Mouse (Mus musculus) myocyte (in vitro differentiated cells): ENCODE data around the gene Zkscan1. TPM values are rescaled to one million over a fixed set of nuclear protein-coding genes. Genes with fewer than 3 reads are reported as not detected.

Experiments used
- H3K27me3 ChIP-seq: one replicate; pipeline ENCODE4 v1.6.1; 2011; ENCODE audit not compliant: control insufficient read depth, insufficient read depth, insufficient read length
- H3K36me3 ChIP-seq: one replicate; pipeline ENCODE4 v1.6.1; 2011; ENCODE audit not compliant: control insufficient read depth, insufficient read depth
- H3K4me2 ChIP-seq: one replicate; pipeline ENCODE4 v1.6.1; 2011; ENCODE audit warnings: low read depth, control low read depth
- H3K4me3 ChIP-seq: one replicate; pipeline ENCODE4 v1.5.1; 2011; ENCODE audit warnings: mild to moderate bottlenecking, control low read depth, moderate library complexity
- H3K79me2 ChIP-seq: one replicate; pipeline ENCODE4 v1.6.1; 2011; ENCODE audit not compliant: control insufficient read depth, insufficient read depth
- H3ac ChIP-seq: one replicate; pipeline ENCODE4 v1.6.1; 2011; ENCODE audit not compliant: control insufficient read depth, insufficient read length
- CEBPB ChIP-seq: IDR thresholded peaks from 2 replicates; pipeline ENCODE4 v1.6.1; 2011; ENCODE audit warnings: mild to moderate bottlenecking, moderate library complexity; ENCODE audit not compliant: poor library complexity, insufficient read depth, severe bottlenecking
- E2F4 ChIP-seq: IDR thresholded peaks from one replicate; pipeline ENCODE4 v1.6.1; 2011; ENCODE audit warnings: mild to moderate bottlenecking, control low read depth, moderate library complexity; ENCODE audit not compliant: insufficient read depth
- MAX ChIP-seq: IDR thresholded peaks from one replicate; pipeline ENCODE4 v1.6.1; 2011; ENCODE audit warnings: low read depth, mild to moderate bottlenecking, control low read depth
- MYOD1 ChIP-seq, 3 experiments: IDR thresholded peaks; one replicate each; pipeline ENCODE4 v1.6.1; 2011; ENCODE audit warnings: control low read depth in 2 of 3, low read depth in 2 of 3, mild to moderate bottlenecking in 2 of 3, moderate library complexity in 1 of 3; ENCODE audit not compliant: insufficient read length in 2 of 3, control insufficient read depth in 1 of 3
- MYOG ChIP-seq, 3 experiments: IDR thresholded peaks; one replicate each; pipeline ENCODE4 v1.6.1; 2011; ENCODE audit warnings: control low read depth in 2 of 3, low read depth in 2 of 3, mild to moderate bottlenecking in 2 of 3; ENCODE audit not compliant: insufficient read length in 2 of 3, control insufficient read depth in 1 of 3, insufficient read depth in 1 of 3
- POLR2A ChIP-seq: IDR thresholded peaks from one replicate; pipeline ENCODE4 v1.6.1; 2011; ENCODE audit warnings: low read depth, mild to moderate bottlenecking, control low read depth, moderate library complexity; ENCODE audit not compliant: insufficient read length
- POLR2AphosphoS2 ChIP-seq: IDR thresholded peaks from one replicate; pipeline ENCODE4 v1.6.1; 2011; ENCODE audit warnings: low read depth, control low read depth; ENCODE audit not compliant: insufficient read length
- REST ChIP-seq: IDR thresholded peaks from one replicate; pipeline ENCODE4 v1.6.1; 2011; ENCODE audit warnings: mild to moderate bottlenecking, control low read depth, moderate library complexity; ENCODE audit not compliant: insufficient read depth, insufficient read length
- SRF ChIP-seq: IDR thresholded peaks from one replicate; pipeline ENCODE4 v1.6.1; 2011; ENCODE audit warnings: low read depth; ENCODE audit not compliant: control insufficient read depth, insufficient read length
- TCF12 ChIP-seq: IDR thresholded peaks from one replicate; pipeline ENCODE4 v1.6.1; 2011; ENCODE audit warnings: mild to moderate bottlenecking, control low read depth; ENCODE audit not compliant: poor library complexity, insufficient read depth, severe bottlenecking
- USF1 ChIP-seq: IDR thresholded peaks from one replicate; pipeline ENCODE4 v1.6.1; 2011; ENCODE audit warnings: low read depth, mild to moderate bottlenecking, control low read depth, moderate library complexity
- polyA plus RNA-seq: library from polyadenylated mRNA; unstranded; fragments of >200 nt; fragmentation: generic; extraction: Trizol; gene quantifications from one replicate; pipeline ENCODE4 v1.2.1, GENCODE M21; 2012; ENCODE audit warnings: missing spikeins

The Zkscan1 gene
- polyA plus RNA-seq, 1 experiment, result 5.1 TPM

DNA sequence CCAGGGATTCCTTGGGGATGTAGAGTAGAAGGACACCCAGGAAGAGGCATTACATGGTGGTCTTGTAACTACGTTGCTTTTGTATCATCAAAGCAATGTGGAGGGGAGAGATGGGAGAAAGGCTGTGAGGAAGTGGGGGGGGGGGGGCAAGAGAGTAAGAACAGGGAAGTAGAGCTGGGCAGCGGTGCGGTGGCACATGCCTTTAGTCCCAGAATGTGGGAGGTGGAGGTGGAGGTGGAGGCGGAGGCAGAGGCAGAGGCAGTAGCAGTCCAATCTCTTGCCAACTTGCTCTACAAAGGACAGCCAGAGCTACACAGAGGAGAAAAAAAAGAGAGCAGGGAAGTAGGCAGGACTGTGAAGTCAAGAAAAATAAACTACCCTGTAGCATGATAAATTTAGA is 53.7 kb downstream of the Zkscan1 start:
- Histone ChIP-seq H3ac (no peak overlapping the region), H3K4me2 (no peak overlapping the region), H3K36me3 (peaks cover 4% of the 10 kb centered on the region), H3K79me2 (no peaks in the 10 kb centered on the region), H3K4me3 (no peak overlapping the region), H3K27me3 (no peaks in the 10 kb centered on the region)
- TF ChIP-seq SRF (no peak), USF1 (no peak), MYOG (IDR thresholded peaks at IDR 0.05; ENCODE audit: control insufficient read depth in 1 of 3, insufficient read depth in 1 of 3, insufficient read length in 2 of 3, low read depth in 2 of 3) (no peak), CEBPB (no peak), MYOD1 (IDR thresholded peaks at IDR 0.05; ENCODE audit: control insufficient read depth in 1 of 3, insufficient read length in 2 of 3, low read depth in 2 of 3) (no peak), TCF12 (no peak), POLR2A (no peak)

DNA sequence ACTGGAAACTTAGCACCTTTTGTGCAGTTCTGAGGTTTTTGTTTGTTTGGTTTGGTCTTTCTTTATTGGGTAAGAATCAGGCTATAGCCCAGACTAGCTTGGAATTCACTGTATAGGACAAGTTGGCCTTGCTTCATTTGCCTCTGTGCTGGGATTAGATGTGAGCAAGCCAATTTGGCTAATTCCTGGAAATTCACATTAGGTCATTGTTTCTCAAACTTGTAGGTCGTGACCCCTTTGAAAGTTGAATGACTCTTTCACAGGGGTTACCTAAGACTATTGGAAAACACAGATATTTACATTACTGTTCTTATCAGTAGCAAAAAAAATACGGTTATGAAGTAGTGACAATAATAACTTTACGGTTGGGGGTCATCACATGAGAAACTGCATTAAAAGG is 69.5 kb downstream of the Zkscan1 start:
- no peaks in the 10 kb centered on the region for H3K27me3 ChIP-seq
- TF ChIP-seq USF1, result no peak
- TF ChIP-seq POLR2AphosphoS2, result no peak
- TF ChIP-seq MYOG (IDR thresholded peaks at IDR 0.05; ENCODE audit: control insufficient read depth in 1 of 3, insufficient read depth in 1 of 3, insufficient read length in 2 of 3, low read depth in 2 of 3), result no peak
- no peak for TF ChIP-seq POLR2A
- no peak for TF ChIP-seq CEBPB
- TF ChIP-seq E2F4, result no peak
- no peak for TF ChIP-seq REST
- TF ChIP-seq MAX, result no peak
- TF ChIP-seq MYOD1 (IDR thresholded peaks at IDR 0.05; ENCODE audit: control insufficient read depth in 1 of 3, insufficient read length in 2 of 3, low read depth in 2 of 3), result no peak
- TF ChIP-seq TCF12, result no peak
- H3K4me2 ChIP-seq, result peak overlapping the region; percentile 90
- peaks cover 16% of the 10 kb centered on the region for H3K79me2 ChIP-seq
- no peak overlapping the region for H3ac ChIP-seq
- peaks cover 21% of the 10 kb centered on the region for H3K36me3 ChIP-seq
- H3K4me3 ChIP-seq, result peak overlapping the region; percentile 54

DNA sequence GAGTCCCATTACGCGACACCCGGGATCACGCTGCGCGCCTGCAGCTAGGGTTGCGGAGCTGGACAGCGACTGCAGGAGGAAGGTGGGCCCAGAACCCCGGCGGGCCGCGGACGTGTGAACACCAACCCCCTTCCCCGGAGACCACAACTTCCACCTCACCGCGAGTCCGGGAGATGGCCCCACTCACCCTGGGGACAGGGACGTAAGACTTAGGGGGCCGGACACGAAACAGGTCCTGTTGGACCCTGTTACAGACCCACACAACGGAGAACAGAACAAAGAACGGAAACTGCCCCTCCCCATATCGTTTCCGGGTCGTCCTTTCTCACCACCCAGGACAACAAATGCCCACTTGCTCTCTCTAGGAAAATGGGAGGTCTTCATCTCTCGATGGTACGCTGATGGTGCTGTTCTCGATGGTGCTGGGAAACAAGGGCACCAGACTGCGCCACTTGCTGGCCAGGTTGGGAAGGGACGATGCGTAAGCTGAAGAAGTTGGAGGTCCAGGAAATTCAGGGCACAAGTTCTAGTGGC is 70.6 kb downstream of the Zkscan1 start, which contains the start of gene Zfp113:
Zfp113 (minus strand) TSS at position 302 of the 534 bp plus-strand sequence.
- peaks cover 17% of the 10 kb centered on the region for H3K36me3 ChIP-seq
- no peaks in the 10 kb centered on the region for H3K27me3 ChIP-seq
- H3K4me2 ChIP-seq, result peak within 1 kb of the TSS; percentile 90
- peak within 1 kb of the TSS; percentile 47 for H3ac ChIP-seq
- H3K4me3 ChIP-seq, result peak within 1 kb of the TSS; percentile 54
- peaks cover 16% of the 10 kb centered on the region for H3K79me2 ChIP-seq
- peak in 1 of 3 experiments; percentile 32 for TF ChIP-seq MYOG (IDR thresholded peaks at IDR 0.05; ENCODE audit: control insufficient read depth in 1 of 3, insufficient read depth in 1 of 3, insufficient read length in 2 of 3, low read depth in 2 of 3)
- peak; percentile 39 for TF ChIP-seq POLR2AphosphoS2
- no peak for TF ChIP-seq CEBPB
- peak; percentile 84 for TF ChIP-seq REST
- no peak for TF ChIP-seq E2F4
- peak; percentile 57 for TF ChIP-seq POLR2A
- TF ChIP-seq SRF, result no peak

Other genes starting within 250 kb of the Zkscan1 start
- 0.05 TPM for gene Pilra, start 248.8 kb upstream of the Zkscan1 start, polyA plus RNA-seq
- not detected for gene Pilrb1, start 227.0 kb upstream of the Zkscan1 start, polyA plus RNA-seq
- gene Pilrb2, start 213.3 kb upstream of the Zkscan1 start, polyA plus RNA-seq, result not detected
- gene Cyp3a13, start 163.5 kb upstream of the Zkscan1 start, polyA plus RNA-seq, result 0.01 TPM
- not detected for gene Gjc3, start 122.0 kb upstream of the Zkscan1 start, polyA plus RNA-seq
- not detected for gene Azgp1, start 103.6 kb upstream of the Zkscan1 start, polyA plus RNA-seq
- not detected for gene Smok3a, start 63.8 kb upstream of the Zkscan1 start, polyA plus RNA-seq
- gene Smok3b, start 63.7 kb upstream of the Zkscan1 start, polyA plus RNA-seq, result not detected
- gene Smok3c, start 31.9 kb upstream of the Zkscan1 start, polyA plus RNA-seq, result not detected
- gene Zscan21, start 31.8 kb downstream of the Zkscan1 start, polyA plus RNA-seq, result 12.3 TPM
- 3.0 TPM for gene Zfp113, start 70.7 kb downstream of the Zkscan1 start, polyA plus RNA-seq
- 186 TPM for gene Cops6, start 76.0 kb downstream of the Zkscan1 start, polyA plus RNA-seq
- 10.4 TPM for gene Ap4m1, start 86.9 kb downstream of the Zkscan1 start, polyA plus RNA-seq
- gene Mcm7, start 87.3 kb downstream of the Zkscan1 start, polyA plus RNA-seq, result 55.4 TPM
- gene Taf6, start 102.4 kb downstream of the Zkscan1 start, polyA plus RNA-seq, result 47.1 TPM
- gene Cnpy4, start 102.4 kb downstream of the Zkscan1 start, polyA plus RNA-seq, result 11.5 TPM
- 2.5 TPM for gene Mblac1, start 109.2 kb downstream of the Zkscan1 start, polyA plus RNA-seq
- gene Nxpe5, start 140.8 kb downstream of the Zkscan1 start, polyA plus RNA-seq, result not detected
- gene Lamtor4, start 170.4 kb downstream of the Zkscan1 start, polyA plus RNA-seq, result 97.7 TPM
- gene BC037034, start 178.9 kb downstream of the Zkscan1 start, polyA plus RNA-seq, result 6.7 TPM
- not detected for gene Gal3st4, start 187.8 kb downstream of the Zkscan1 start, polyA plus RNA-seq
- 0.01 TPM for gene Gm43720, start 194.9 kb downstream of the Zkscan1 start, polyA plus RNA-seq
- gene Gpc2, start 194.9 kb downstream of the Zkscan1 start, polyA plus RNA-seq, result 0.54 TPM
- gene Stag3, start 195.2 kb downstream of the Zkscan1 start, polyA plus RNA-seq, result 0.01 TPM